Mouse (Mus musculus): ENCODE measurements at regions not wholly inside any gene's neighbourhood (a gene's known extent, or its start where the extent isn't known, plus 50 kb on each side); places are given as distances from the start of the nearest gene placed in this dataset.

GRCm38 (mm10) chr4:153019211-153019610, 463.4 kb downstream of the Ajap1 start:
- in situ Hi-C loops (cut with MboI, MseI) = no loop called here

- in situ Hi-C loops (cut with MboI, MseI) = no loop called here
Observed at GRCm38 (mm10) chr4:153018138-153018921, 464.3 kb downstream of the Ajap1 start.

DNA sequence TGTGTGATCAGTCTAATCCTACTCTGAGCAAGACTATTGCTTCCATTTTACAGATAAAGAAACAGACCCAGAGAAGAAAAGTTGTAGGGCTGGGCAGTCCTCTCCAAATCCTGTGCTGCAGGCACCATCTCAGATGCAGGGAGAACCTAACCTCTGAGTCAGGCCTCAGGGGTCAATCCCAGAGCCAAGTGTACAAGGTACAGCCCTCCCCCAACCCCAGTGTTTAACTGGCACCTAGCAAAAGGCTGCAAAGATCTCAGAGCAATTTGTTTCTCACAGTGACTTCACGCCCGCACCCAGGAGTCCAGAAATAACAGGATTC, 464.8 kb downstream of the Ajap1 start:
- in situ Hi-C loops (cut with MboI, MseI) = no loop called here

GRCm38 (mm10) chr4:153003338-153003737, 479.3 kb downstream of the Ajap1 start:
- in situ Hi-C loops (cut with MboI, MseI) = no loop called here

- in situ Hi-C loops (cut with MboI, MseI) = no loop called here
Observed at GRCm38 (mm10) chr4:153002516-153002915, 480.1 kb downstream of the Ajap1 start.

DNA sequence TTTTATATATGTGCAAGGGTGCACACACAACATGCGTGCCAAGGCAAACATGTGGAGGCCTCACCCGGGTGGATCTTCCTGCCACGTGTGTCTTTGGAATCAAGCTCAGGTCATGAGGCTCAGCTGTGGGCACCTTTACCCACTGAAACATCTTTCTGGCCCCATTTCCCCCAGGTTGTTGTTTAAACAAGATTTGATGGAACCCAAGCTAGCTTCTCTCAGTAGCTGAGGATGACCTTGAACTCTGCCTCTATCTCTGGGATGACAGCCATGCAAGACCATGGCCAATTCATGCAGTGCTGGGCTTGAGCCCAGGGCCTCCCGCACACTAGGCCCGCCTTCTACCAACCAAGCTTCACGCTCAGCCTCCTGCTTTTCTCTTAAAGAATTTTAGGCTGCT, 480.9 kb downstream of the Ajap1 start:
- in situ Hi-C loops (cut with MboI, MseI) = no loop called here

GRCm38 (mm10) chr4:152999526-152999925, 483.1 kb downstream of the Ajap1 start:
- in situ Hi-C loops (cut with MboI, MseI) = no loop called here

DNA sequence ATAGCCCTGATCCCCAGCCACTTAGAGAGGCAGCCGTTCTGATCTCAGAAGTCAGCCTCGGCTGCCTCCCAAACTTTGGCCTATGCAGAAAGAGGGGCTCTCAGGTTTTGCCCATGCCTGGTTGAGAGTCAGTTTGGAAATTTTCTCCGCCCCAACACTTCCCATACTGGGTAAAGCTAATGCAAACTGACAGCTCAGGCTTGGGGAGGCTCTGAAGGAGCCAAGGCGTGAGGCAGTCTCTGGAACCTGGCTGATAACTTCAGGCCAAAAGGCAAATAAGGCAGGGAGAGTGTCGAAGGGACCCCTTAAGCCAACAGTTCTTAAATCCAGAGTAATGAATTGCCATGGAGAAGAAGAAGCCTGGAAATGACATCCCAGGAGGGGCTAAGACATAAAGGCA, 485.4 kb downstream of the Ajap1 start:
- in situ Hi-C loops (cut with MboI, MseI) = no loop called here

DNA sequence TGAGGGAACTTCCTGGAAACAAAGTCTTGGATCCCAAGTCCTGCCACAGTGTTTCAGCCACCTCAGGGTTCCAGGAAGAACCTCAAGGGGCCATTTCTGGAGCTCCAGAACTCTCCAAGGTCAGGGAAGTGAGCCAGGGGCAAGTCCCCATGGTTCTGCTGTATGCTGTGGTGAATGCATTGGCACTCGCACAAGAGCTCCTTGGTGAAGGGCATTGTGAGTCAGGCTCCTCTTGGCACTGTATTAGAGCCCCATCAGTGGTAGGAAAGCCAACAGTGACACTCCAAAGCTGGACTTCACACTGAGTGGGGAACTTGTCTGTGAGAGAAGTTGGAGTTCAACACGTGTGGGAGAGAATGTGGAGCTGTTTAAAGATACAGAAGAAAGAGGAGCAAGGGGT, 486.0 kb downstream of the Ajap1 start:
- in situ Hi-C loops (cut with MboI, MseI) = no loop called here

DNA sequence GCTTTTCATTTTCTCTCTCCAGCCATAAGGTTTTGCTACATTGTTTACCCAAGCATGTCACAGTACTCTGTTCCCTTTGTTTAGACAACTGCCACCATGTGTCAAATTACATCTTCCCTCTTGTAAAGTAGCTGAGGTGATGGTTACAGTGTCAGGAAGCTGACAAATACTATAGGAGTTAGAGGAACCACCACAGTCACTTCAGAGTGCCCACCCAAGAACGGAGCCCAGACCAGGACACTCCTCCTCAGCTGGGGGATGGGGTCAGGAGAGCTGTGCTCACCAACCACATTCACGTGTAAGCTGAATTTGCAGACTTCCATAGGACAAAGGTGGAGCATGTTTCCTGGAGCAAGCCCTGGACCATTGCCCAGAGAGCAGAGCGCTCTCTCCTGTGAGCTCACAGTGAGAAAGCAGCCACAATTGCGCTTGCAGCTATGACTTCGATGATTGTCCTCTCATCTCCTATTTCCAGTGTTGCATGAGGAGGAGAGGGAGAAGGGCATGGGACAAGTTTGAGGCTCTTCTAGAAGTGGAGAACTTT, 487.5 kb downstream of the Ajap1 start:
- in situ Hi-C loops (cut with MboI, MseI) = no loop called here

DNA sequence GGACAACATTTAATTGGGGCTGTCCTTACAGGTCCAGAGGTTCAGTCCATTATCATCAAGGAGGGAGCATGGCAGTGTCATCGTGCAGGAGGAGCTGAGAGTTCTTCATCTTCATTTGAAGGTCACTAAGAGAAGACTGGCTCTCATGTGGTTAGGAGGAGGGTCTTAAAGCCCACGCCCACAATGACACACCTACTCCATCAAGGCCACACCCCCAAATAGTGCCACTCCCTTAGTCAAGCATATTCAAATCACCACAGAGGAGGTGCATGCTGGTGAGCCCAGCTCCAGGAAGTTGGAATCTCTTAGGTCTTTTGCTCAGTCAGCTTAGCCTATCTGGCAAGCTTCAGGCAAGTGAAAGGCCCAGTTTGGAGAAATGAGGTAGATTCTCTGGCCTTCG, 488.4 kb downstream of the Ajap1 start:
- in situ Hi-C loops (cut with MboI, MseI) = no loop called here

DNA sequence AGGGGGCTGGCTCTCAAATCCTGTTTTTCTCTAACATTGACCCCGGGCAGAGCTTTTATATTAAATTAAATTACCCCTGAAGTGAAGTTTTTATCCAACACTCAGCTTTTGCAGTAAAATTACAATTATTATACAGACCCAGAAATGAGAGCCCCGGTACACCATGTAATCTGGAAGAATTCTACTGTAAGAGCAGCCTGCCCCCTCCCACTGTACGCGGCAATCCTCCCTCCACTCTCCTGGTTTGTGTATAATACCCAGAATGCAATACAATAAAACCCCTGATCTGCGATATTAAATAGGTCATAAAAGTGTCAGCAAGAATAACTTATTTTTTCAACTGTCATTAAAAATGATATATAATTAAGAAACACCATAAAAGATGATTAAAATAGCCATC, 492.3 kb downstream of the Ajap1 start:
- in situ Hi-C loops (cut with MboI, MseI) = no loop called here

- in situ Hi-C loops (cut with MboI, MseI) = no loop called here
Observed at GRCm38 (mm10) chr4:152987726-152988125, 494.9 kb downstream of the Ajap1 start.

DNA sequence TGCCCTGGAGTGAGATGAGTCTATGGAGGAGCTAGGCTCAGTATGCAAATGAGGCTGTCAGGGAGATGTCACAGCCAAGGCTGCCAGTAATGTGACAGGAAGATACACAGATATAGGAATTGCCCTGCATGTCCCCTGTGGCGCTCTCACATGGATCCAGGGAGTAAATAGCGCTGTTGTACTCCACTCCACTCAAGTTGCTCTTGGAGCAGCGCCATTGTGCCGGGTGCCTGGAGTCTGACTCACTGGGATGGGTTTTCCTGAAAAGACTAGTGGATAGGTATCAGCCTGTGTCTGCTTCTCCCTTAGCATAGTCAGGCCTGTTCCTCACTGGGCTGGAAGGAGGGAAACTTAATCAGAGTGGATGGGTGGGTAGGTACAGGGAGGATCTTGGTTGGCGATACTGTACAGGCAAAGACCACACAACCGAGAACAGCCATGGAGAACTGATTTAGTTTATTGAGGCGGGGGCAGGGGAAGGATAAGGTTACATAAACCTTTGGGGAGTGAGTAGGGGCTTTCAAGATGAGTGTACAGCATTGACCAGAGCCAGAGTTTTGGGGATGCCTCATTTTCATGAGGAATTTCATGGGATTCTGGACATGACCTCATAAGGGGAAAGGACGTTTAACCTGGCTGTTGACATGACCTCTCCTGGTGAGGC, 497.5 kb upstream of the Kcnab2 start:
- in situ Hi-C loops (cut with MboI, MseI) = no loop called here

GRCm38 (mm10) chr4:152963001-152963400, 485.3 kb upstream of the Kcnab2 start:
- in situ Hi-C loops (cut with MboI, MseI) = no loop called here

GRCm38 (mm10) chr4:152962165-152962564, 484.5 kb upstream of the Kcnab2 start:
- in situ Hi-C loops (cut with MboI, MseI) = no loop called here

DNA sequence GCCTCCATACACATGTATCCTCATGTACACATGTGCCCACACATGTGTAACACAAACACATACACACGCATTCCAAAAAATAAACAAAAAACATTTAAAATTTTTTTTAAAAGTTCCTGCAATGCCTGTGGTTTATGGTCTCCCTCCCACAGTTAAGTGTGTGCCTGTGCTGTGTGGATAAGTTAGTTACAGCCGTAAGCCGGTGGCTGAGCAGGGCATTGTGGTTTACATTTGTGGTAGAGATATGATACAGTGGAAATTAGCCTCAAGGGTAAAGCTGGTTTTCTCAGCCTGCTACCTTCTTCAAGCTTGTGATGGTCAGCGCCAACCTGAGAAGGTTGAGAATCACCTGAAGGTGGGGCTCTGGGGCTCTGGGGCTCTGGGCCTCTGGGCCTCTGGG, 484.0 kb upstream of the Kcnab2 start:
- in situ Hi-C loops (cut with MboI, MseI) = no loop called here

DNA sequence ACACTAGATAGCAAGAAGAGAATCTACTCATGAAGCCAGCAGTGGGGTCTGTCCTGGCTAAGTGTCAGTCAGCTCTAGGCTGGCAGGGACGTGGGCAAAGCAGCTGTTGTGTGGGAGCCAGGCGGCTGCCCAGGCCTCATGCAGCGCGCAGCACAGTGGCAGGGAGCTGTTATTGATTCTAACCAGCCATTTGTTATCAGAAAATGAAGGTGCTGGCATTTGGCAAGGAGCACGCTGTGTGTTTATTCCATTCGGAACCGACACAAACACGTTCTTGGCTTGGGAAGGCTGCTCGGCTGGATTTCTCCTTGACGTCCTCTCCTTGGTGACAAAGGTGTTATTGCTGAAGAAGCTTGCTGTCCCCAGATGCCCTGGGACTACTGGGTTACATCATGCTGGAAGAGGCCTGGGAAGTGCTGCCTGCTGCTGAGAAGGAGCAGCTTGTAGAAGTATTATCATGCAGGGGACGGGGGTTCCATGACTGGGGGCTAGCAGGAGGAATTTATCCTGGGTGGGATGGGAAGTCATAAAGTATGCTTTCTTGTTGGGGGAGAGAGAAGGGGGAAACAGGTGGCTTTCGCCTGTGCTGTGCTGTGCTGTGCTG, 482.1 kb upstream of the Kcnab2 start:
- in situ Hi-C loops (cut with MboI, MseI) = no loop called here

- in situ Hi-C loops (cut with MboI, MseI) = no loop called here
Observed at GRCm38 (mm10) chr4:152953237-152953974, 475.7 kb upstream of the Kcnab2 start.

GRCm38 (mm10) chr4:152948956-152949355, 471.3 kb upstream of the Kcnab2 start:
- in situ Hi-C loops (cut with MboI, MseI) = no loop called here

DNA sequence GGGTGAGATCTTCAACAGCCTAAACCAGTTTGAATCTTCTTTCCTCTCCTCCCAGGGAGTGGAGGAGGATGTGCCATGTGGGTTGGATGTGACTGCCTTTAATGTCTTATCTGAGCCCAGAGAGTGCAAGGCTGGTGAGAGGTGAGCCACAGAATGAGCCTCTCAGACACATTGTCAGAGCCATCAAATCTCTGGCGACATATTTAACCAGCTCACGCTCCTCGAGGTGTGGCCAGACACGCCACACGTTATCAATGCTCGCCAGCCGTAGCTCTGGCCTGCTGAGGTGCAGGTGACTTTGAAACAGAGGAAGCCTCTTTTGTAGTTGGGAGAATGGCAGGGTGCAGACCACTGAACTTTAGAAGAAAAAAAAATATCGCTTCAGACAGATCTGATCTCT, 463.5 kb upstream of the Kcnab2 start:
- in situ Hi-C loops (cut with MboI, MseI) = no loop called here

- in situ Hi-C loops (cut with MboI, MseI) = no loop called here
Observed at GRCm38 (mm10) chr4:152936614-152937013, 458.9 kb upstream of the Kcnab2 start.

Data from T-helper 2 cell (primary cell).